Mouse (Mus musculus) kidney, postnatal 0 days (tissue): ENCODE results near the gene P3h2. TPM values are rescaled to one million over a fixed set of nuclear protein-coding genes. Genes with fewer than 3 reads are reported as not detected.
A peak's percentile ranks its signal among the peaks of the same experiment; 100 is the strongest.

ENCODE experiments used
- ATAC-seq: fragments of 200-750 bp; cut with Nextera tagmentation; replicated peaks from 2 replicates; pipeline ENCODE4 v1.8.0; 2017; ENCODE audit warnings: low read depth, moderate number of reproducible peaks, moderate TSS enrichment, moderate library complexity; ENCODE audit not compliant: low FRiP score
- DNase-seq: peaks from one replicate; pipeline ENCODE4 v3.0.0-alpha.2; 2016; ENCODE audit warnings: low spot score
- H3K27ac ChIP-seq: fragments of 300-500 bp; sonication (generic); 2 replicates; pipeline ENCODE4 v1.5.1; 2014; ENCODE audit warnings: mild to moderate bottlenecking
- H3K27me3 ChIP-seq: fragments of 300-500 bp; sonication (generic); 2 replicates; pipeline ENCODE4 v1.6.1; 2014; ENCODE audit warnings: low read length, mixed read lengths; ENCODE audit not compliant: insufficient read depth
- H3K36me3 ChIP-seq: fragments of 300-500 bp; sonication (generic); 2 replicates; pipeline ENCODE4 v1.6.1; 2014; ENCODE audit warnings: low read length, mixed read lengths; ENCODE audit not compliant: insufficient read depth
- H3K4me1 ChIP-seq: fragments of 300-500 bp; sonication (generic); replicated peaks from 2 replicates; pipeline ENCODE4 v1.6.1; 2014; ENCODE audit warnings: antibody characterized with exemption, low read length, mixed read lengths; ENCODE audit not compliant: insufficient read depth
- H3K4me2 ChIP-seq: fragments of 300-500 bp; sonication (generic); 2 replicates; pipeline ENCODE4 v1.6.1; 2014; ENCODE audit warnings: mild to moderate bottlenecking, low read length, moderate library complexity, mixed read lengths
- H3K4me3 ChIP-seq: fragments of 300-500 bp; sonication (generic); replicated peaks from 2 replicates; pipeline ENCODE4 v1.5.1; 2014; ENCODE audit warnings: low read depth, low read length
- H3K9ac ChIP-seq: fragments of 300-500 bp; sonication (generic); 2 replicates; pipeline ENCODE4 v1.6.1; 2014; ENCODE audit warnings: low read depth, low read length
- H3K9me3 ChIP-seq: fragments of 300-500 bp; sonication (generic); replicated peaks from 2 replicates; pipeline ENCODE4 v1.6.1; 2016; ENCODE audit warnings: low read length, inconsistent platforms, mixed read lengths
- CTCF ChIP-seq: IDR thresholded peaks from 2 replicates; pipeline ENCODE4 v1.5.1; 2016; ENCODE audit warnings: antibody characterized with exemption, low read depth, mild to moderate bottlenecking, moderate library complexity
- WGBS: fragments of 180-500 bp; shearing (Covaris S2); extraction: QIAGEN DNeasy Blood & Tissue Kit; methylation state at CpG from one replicate; pipeline ENCODE4 v1.1.7; 2014; 5-methylcytosine and 5-hydroxymethylcytosine counted together
- polyA plus RNA-seq: library from polyadenylated mRNA; unstranded; fragments of >200 nt; fragmentation: Nextera tagmentation; extraction: Ambion mirVana; gene quantifications from 2 replicates; pipeline ENCODE4 v1.2.1, GENCODE M21; 2015

Gene P3h2
- polyA plus RNA-seq: 12.0 and 14.7 TPM in 2 replicates

DNA sequence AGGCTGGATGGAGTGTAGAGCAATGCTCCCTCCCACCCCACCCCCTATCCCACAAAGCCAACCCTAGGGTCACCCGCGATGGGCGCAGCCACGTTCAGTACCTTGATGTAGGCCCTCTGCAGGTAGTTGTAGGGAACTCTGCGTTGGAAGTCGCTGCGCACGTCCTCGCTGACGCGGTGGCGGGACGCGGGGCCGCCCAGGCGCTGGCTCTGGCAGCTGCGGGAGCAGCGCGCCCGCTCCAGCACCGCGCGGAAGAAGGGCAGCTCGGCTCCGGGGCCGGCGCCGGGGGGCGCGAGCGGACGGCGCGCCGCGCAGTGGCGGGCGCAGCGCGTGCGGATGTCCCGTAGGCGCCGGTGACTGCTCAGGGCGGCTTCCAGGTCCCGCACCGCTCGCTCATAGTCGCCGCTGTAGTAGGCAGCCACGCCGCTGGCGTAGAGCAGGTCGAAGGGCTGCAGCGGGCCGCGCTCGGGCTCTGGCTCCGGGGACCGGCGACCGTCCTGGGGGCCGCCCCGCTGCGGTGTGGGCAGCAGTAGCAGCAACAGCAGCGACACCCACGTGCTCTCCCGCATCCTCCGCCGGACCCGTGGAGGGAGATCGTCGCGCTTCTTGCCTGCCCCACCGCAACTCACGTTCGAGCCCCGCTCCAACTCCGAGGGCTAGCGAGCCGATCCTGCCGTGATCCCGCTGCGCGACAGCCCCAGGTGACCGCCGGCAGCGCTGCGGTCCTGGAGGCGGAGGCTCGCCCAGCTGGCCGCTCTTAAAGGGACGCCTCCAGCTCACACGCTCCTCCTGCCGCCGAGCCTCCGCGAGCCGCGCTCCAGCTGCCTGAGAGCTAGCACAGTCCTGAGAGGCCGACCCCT is at the start of gene P3h2:
TSS of gene P3h2 (minus strand) at position 670 of the 860 bp plus-strand sequence.
- ATAC-seq: peak; percentile 91
- peak within 1 kb of the TSS; percentile 88 for H3K4me2 ChIP-seq

DNA sequence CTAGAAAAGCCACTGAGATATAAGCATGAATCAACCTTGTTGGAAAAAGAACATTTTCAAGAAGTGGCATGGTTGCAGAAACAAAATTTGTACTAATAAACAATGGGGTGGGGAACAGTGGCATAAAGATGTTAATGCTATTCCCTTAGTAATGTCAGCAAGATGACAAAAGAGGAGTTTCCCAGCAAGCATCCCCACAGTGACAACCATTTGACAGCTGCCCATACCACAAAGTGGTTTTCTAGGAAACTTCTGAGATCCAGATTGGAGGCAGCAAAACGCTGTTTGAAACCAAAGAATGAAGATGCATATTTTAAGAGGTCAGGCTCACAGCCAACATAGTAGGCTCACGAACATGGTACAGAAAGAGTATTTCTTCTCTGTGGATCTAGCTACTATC is 46.7 kb upstream of the P3h2 start:
- Histone ChIP-seq H3K27me3 (no peaks in the 10 kb centered on the region), H3K9me3 (no peaks in the 10 kb centered on the region), H3K9ac (no peak overlapping the region), H3K4me3 (no peak overlapping the region), H3K4me1 (0 out of 2 replicates have a peak, but pooled peaks cover 3% of the 10 kb centered on the region), H3K4me2 (no peak overlapping the region), H3K27ac (no peak overlapping the region), H3K36me3 (no peaks in the 10 kb centered on the region)
- ATAC-seq (no peak), DNase-seq (no peak)
- TF ChIP-seq CTCF: no peak
- WGBS: 90% methylated on average over 2 of the region's 2 CpGs

More for the DNA sequence above, at the start of gene P3h2:
- Histone ChIP-seq H3K27me3 (no peaks in the 10 kb centered on the region), H3K27ac (peak within 1 kb of the TSS; percentile 91), H3K4me1 (peaks cover 17% of the 10 kb centered on the region), H3K4me3 (peak within 1 kb of the TSS; percentile 87), H3K9me3 (no peaks in the 10 kb centered on the region), H3K36me3 (no peaks in the 10 kb centered on the region), H3K9ac (peak within 1 kb of the TSS; percentile 80)
- peak; percentile 87 for DNase-seq
- peak; percentile 50 for TF ChIP-seq CTCF
- WGBS: under 1% methylated on average over 87 of the region's 101 CpGs

DNA sequence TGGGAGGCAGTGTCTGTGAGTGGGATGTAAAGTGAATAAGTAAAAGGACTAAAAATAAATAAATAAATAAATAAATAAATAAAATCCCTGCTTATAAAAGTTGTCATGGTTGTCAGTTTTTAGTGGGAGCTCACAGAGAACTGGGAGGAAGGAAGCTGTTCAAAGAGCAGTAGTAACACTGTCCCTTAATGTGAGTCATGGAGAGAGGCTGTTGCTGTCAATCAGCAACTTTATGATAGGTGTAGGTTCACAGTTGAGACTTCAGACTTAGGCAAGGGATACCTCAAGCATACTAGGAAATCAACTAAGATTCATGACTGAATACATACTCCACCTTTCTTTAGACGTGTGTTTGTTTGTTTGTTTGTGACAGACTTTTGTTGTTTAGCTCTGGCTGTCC is 45.4 kb upstream of the P3h2 start:
- no peaks in the 10 kb centered on the region for H3K36me3 ChIP-seq
- H3K4me2 ChIP-seq: no peak overlapping the region
- no peak overlapping the region for H3K4me3 ChIP-seq
- H3K4me1 ChIP-seq: 0 out of 2 replicates have a peak, but pooled peaks cover 3% of the 10 kb centered on the region
- no peaks in the 10 kb centered on the region for H3K27me3 ChIP-seq
- H3K9ac ChIP-seq: no peak overlapping the region
- WGBS: 68% methylated on average over 1 of the region's 1 CpGs
- TF ChIP-seq CTCF: no peak
- no peak for DNase-seq
- no peak overlapping the region for H3K27ac ChIP-seq
- H3K9me3 ChIP-seq: no peaks in the 10 kb centered on the region
- no peak for ATAC-seq

DNA sequence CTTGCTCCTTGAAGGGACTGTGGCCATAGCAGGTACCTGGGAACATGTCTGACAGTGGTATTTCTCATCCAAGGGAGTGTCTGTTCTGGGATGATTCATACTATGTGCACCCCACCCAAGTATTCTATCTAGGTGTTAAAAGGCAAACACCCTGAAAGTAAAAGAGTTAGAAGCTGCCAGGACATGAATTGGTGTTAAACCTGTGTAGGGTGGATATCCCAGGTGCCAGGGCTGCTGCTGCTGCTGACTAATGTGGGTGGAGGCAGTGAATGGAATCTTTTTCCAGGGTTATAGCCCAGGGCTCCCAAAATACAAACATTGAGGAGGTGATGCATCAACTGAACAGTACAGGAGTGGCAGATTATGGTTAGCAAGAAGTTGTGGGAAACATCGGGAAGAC is 41.3 kb upstream of the P3h2 start:
- Histone ChIP-seq H3K4me3 (no peak overlapping the region), H3K4me1 (no peaks in the 10 kb centered on the region), H3K4me2 (no peak overlapping the region), H3K27me3 (no peaks in the 10 kb centered on the region), H3K9me3 (no peaks in the 10 kb centered on the region), H3K9ac (no peak overlapping the region), H3K27ac (no peak overlapping the region), H3K36me3 (no peaks in the 10 kb centered on the region)
- DNase-seq: no peak
- 100% methylated on average over 1 of the region's 1 CpGs for WGBS
- ATAC-seq: no peak
- no peak for TF ChIP-seq CTCF

DNA sequence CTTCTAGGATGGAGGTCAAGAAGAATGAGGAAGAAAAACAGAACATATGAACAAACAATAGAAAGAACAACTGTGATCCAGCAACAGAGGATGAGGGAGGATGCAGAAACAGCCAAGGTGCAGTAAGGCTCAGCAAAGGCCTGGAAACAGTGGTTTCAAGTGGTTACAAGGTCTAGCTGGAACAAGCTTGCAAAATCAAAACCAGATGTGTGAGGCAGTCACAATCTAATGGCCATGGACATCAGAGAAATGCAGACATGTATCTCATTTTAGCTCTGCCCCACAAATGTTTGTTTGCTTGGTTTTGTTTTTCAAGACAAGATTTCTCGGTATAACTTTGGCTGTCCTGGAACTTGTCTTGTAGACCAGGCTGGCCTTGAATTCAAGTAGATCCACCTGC is 25.5 kb upstream of the P3h2 start:
- WGBS: 90% methylated on average over 1 of the region's 1 CpGs
- Histone ChIP-seq H3K27ac (no peak overlapping the region), H3K4me2 (no peak overlapping the region), H3K27me3 (no peaks in the 10 kb centered on the region), H3K9ac (no peak overlapping the region), H3K9me3 (no peaks in the 10 kb centered on the region), H3K36me3 (no peaks in the 10 kb centered on the region), H3K4me3 (no peak overlapping the region), H3K4me1 (no peaks in the 10 kb centered on the region)
- no peak for ATAC-seq
- DNase-seq: no peak
- no peak for TF ChIP-seq CTCF

DNA sequence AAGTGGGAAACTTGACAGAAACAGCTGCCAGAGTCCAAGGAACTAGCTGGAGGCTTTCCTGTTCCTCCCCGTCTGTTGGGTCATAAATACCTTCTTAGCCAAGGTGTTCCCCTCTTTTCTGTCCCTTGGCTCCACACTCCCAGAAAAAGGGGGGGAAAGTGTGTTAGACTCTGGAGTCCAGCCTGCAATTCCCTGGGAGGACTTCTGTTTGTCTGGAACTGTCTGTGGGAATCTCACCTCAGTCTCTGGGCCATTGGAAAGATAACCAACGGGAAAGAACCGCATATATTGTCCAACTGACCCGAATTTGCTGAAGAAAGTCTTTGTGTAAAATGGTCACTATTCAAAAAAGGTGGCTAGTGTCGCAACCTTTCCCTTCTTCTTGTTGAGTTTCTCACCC is 1.0 kb upstream of the P3h2 start:
- Histone ChIP-seq H3K4me2 (peak overlapping the region; percentile 88; the same call in 1 of the 2 replicates), H3K27me3 (no peaks in the 10 kb centered on the region), H3K4me1 (0 out of 2 replicates have a peak, but pooled peaks cover 8% of the 10 kb centered on the region), H3K9me3 (no peaks in the 10 kb centered on the region), H3K4me3 (no peak overlapping the region), H3K27ac (peak overlapping the region; percentile 91), H3K36me3 (no peaks in the 10 kb centered on the region), H3K9ac (no peak overlapping the region)
- DNase-seq (no peak), ATAC-seq (no peak)
- 58% methylated on average over 5 of the region's 5 CpGs for WGBS
- TF ChIP-seq CTCF: no peak
